Mouse (Mus musculus): ENCODE measurements at regions not wholly inside any gene's neighbourhood (a gene's known extent, or its start where the extent isn't known, plus 50 kb on each side); places are given as distances from the start of the nearest gene placed in this dataset.

GRCm38 (mm10) chr2:105454353-105454752 lies 55.2 kb upstream of the Rcn1 start:
- DNase-seq: no peak

GRCm38 (mm10) chr2:105454836-105455235 lies 55.7 kb upstream of the Rcn1 start:
- DNase-seq: no peak

GRCm38 (mm10) chr2:105458643-105459042 lies 59.5 kb upstream of the Rcn1 start:
- no peak for DNase-seq

- no peak for DNase-seq
Measured at GRCm38 (mm10) chr2:105459512-105459911, 60.4 kb upstream of the Rcn1 start.

GRCm38 (mm10) chr2:105465630-105466029 lies 66.5 kb upstream of the Rcn1 start:
- DNase-seq: no peak

GRCm38 (mm10) chr2:105468930-105469329 lies 69.8 kb upstream of the Rcn1 start:
- DNase-seq: peak; percentile 72

GRCm38 (mm10) chr2:105476028-105476677 lies 77.0 kb upstream of the Rcn1 start:
- no peak for DNase-seq

GRCm38 (mm10) chr2:105481990-105482592 lies 83.0 kb upstream of the Rcn1 start:
- DNase-seq: no peak

GRCm38 (mm10) chr2:105484496-105484895 lies 85.4 kb upstream of the Rcn1 start:
- no peak for DNase-seq

GRCm38 (mm10) chr2:105485286-105485685 lies 86.2 kb upstream of the Rcn1 start:
- DNase-seq: no peak

GRCm38 (mm10) chr2:105495796-105496195 lies 96.7 kb upstream of the Rcn1 start:
- DNase-seq: no peak

GRCm38 (mm10) chr2:105504197-105504596 lies 105.1 kb upstream of the Rcn1 start:
- no peak for DNase-seq

- no peak for DNase-seq
Measured at GRCm38 (mm10) chr2:105505554-105505953, 106.4 kb upstream of the Rcn1 start.

GRCm38 (mm10) chr2:105507160-105507559 lies 108.0 kb upstream of the Rcn1 start:
- DNase-seq: no peak

GRCm38 (mm10) chr2:105510816-105511215 lies 111.7 kb upstream of the Rcn1 start:
- no peak for DNase-seq

GRCm38 (mm10) chr2:105511690-105512089 lies 112.6 kb upstream of the Rcn1 start:
- DNase-seq: peak; percentile 26

- no peak for DNase-seq
Measured at GRCm38 (mm10) chr2:105514226-105514625, 115.1 kb upstream of the Rcn1 start.

GRCm38 (mm10) chr2:105514881-105515280 lies 115.8 kb upstream of the Rcn1 start:
- DNase-seq: no peak

GRCm38 (mm10) chr2:105515326-105515725 lies 116.2 kb upstream of the Rcn1 start:
- no peak for DNase-seq

GRCm38 (mm10) chr2:105516267-105517133 lies 117.4 kb upstream of the Rcn1 start:
- DNase-seq: peak; percentile 35

- DNase-seq: peak; percentile 23
Measured at GRCm38 (mm10) chr2:105521841-105522240, 122.7 kb upstream of the Rcn1 start.

- peak; percentile 87 for DNase-seq
Measured at GRCm38 (mm10) chr2:105523297-105523802, 124.2 kb upstream of the Rcn1 start.

GRCm38 (mm10) chr2:105525111-105525610 lies 126.0 kb upstream of the Rcn1 start:
- DNase-seq: no peak

Data from embryo, embryonic 11 days (tissue).